In genomic region chr5:143254487-143255130, GRCm38 (mm10) we compare ENCODE assay signal across 7 mouse cellular contexts. TPM values are rescaled to one million over a fixed set of nuclear protein-coding genes. Genes with fewer than 3 reads are reported as not detected.
DNase-seq lines count a peak whose midpoint lies in the region; ATAC-seq and TF ChIP-seq lines count a peak whose summit lies in the region.

No protein-coding gene starts in this region.

- no peak for DNase-seq in lung, postnatal 0 days (ENCODE audit: low spot score)
- no peak for DNase-seq in lung, adult 18-20 months
- DNase-seq in cerebellum, postnatal 14 days: peak; percentile 62 to 63
- no peak for DNase-seq in thymus, adult 18-20 months
- no peak for DNase-seq in right cerebral cortex, adult 18-20 months

- no peak for ATAC-seq in lung, postnatal 0 days
- ATAC-seq in hindbrain, embryonic 12.5 days (ENCODE audit: low FRiP score): no peak
- ATAC-seq in neural tube, embryonic 14.5 days (ENCODE audit: low read depth): 0 out of 2 replicates have a peak, but pooled peaks have one; percentile 5

- no peak overlapping the region for H3K4me3 ChIP-seq in lung, postnatal 0 days (ENCODE audit: low read depth, low read length)
- H3K4me3 ChIP-seq in hindbrain, embryonic 12.5 days: peak overlapping the region; percentile 34
- no peak overlapping the region for H3K4me3 ChIP-seq in neural tube, embryonic 14.5 days (ENCODE audit: low read depth, low read length)

- peaks cover 8% of the 10 kb centered on the region; the same call in 1 of the 2 replicates for H3K4me1 ChIP-seq in lung, postnatal 0 days (ENCODE audit: insufficient read depth, low read depth, low read length)
- H3K4me1 ChIP-seq in hindbrain, embryonic 12.5 days: peaks cover 21% of the 10 kb centered on the region
- peaks cover 10% of the 10 kb centered on the region for H3K4me1 ChIP-seq in neural tube, embryonic 14.5 days (ENCODE audit: control insufficient read depth, insufficient read depth, low read length)

- H3K9me3 ChIP-seq in lung, postnatal 0 days (ENCODE audit: low read length): no peaks in the 10 kb centered on the region
- no peaks in the 10 kb centered on the region for H3K9me3 ChIP-seq in hindbrain, embryonic 12.5 days (replicated peaks)
- H3K9me3 ChIP-seq in neural tube, embryonic 14.5 days (ENCODE audit: control insufficient read depth, low read length): no peaks in the 10 kb centered on the region

- TF ChIP-seq EP300 in lung, postnatal 0 days (IDR thresholded peaks at IDR 0.05): no peak

- H3K27ac ChIP-seq in lung, postnatal 0 days (ENCODE audit: low read length): no peak overlapping the region
- no peak overlapping the region for H3K27ac ChIP-seq in hindbrain, embryonic 12.5 days
- no peak overlapping the region for H3K27ac ChIP-seq in neural tube, embryonic 14.5 days (ENCODE audit: low read depth, low read length)

- 20% methylated on average over 65 of the region's 66 CpGs for WGBS in lung, postnatal 0 days
- WGBS in hindbrain, embryonic 12.5 days: 7% methylated on average over 66 of the region's 66 CpGs
- 13% methylated on average over 66 of the region's 66 CpGs for WGBS in neural tube, embryonic 14.5 days

- no peaks in the 10 kb centered on the region; the same call in 1 of the 2 replicates for H3K36me3 ChIP-seq in lung, postnatal 0 days (ENCODE audit: insufficient read depth, low read length)
- peaks cover 78% of the 10 kb centered on the region for H3K36me3 ChIP-seq in hindbrain, embryonic 12.5 days
- peaks cover 39% of the 10 kb centered on the region for H3K36me3 ChIP-seq in neural tube, embryonic 14.5 days (ENCODE audit: control insufficient read depth, insufficient read depth, low read length)

- H3K4me2 ChIP-seq in lung, postnatal 0 days (replicated peaks; ENCODE audit: low read depth, low read length): peak overlapping the region; percentile 19; the same call in 1 of the 2 replicates
- H3K4me2 ChIP-seq in hindbrain, embryonic 12.5 days (replicated peaks): peak overlapping the region; percentile 62
- H3K4me2 ChIP-seq in neural tube, embryonic 14.5 days (ENCODE audit: low read depth, low read length): no peak overlapping the region

- no peak for TF ChIP-seq CTCF in lung, postnatal 0 days (IDR thresholded peaks at IDR 0.05)

- H3K27me3 ChIP-seq in lung, postnatal 0 days (replicated peaks; ENCODE audit: insufficient read depth, low read length): peaks cover 47% of the 10 kb centered on the region
- H3K27me3 ChIP-seq in hindbrain, embryonic 12.5 days: peaks cover 84% of the 10 kb centered on the region
- H3K27me3 ChIP-seq in neural tube, embryonic 14.5 days (ENCODE audit: control insufficient read depth, insufficient read depth, low read length): peaks cover 49% of the 10 kb centered on the region

- no peak overlapping the region for H3K9ac ChIP-seq in lung, postnatal 0 days (replicated peaks; ENCODE audit: low read depth)
- peak overlapping the region; percentile 35; the same call in 1 of the 2 replicates for H3K9ac ChIP-seq in hindbrain, embryonic 12.5 days
- H3K9ac ChIP-seq in neural tube, embryonic 14.5 days (replicated peaks; ENCODE audit: low read depth, low read length): no peak overlapping the region

RNA-seq across cellular contexts. Expression of gene Zfp316, which starts 15.2 kb away (rescaled TPM):
- polyA plus RNA-seq in lung, postnatal 0 days (2015; fragmentation: Nextera tagmentation; extraction: Ambion mirVana): 1.4 and 1.6 TPM in 2 replicates
- polyA plus RNA-seq in hindbrain, embryonic 12.5 days (2016; fragmentation: Nextera tagmentation; extraction: Ambion mirVana): 16.9 and 18.6 TPM in 2 replicates
- polyA plus RNA-seq in neural tube, embryonic 14.5 days (2014; fragmentation: Nextera tagmentation; extraction: Ambion mirVana): 5.2 and 7.0 TPM in 2 replicates

RNA-seq across cellular contexts. Expression of gene Zfp12, which starts 19.6 kb away (rescaled TPM):
- polyA plus RNA-seq in lung, postnatal 0 days (2015; fragmentation: Nextera tagmentation; extraction: Ambion mirVana): 6.7 and 7.5 TPM in 2 replicates
- polyA plus RNA-seq in hindbrain, embryonic 12.5 days (2016; fragmentation: Nextera tagmentation; extraction: Ambion mirVana): 25.7 and 28.3 TPM in 2 replicates
- 24.0 and 31.0 TPM in 2 replicates for polyA plus RNA-seq in neural tube, embryonic 14.5 days (2014; fragmentation: Nextera tagmentation; extraction: Ambion mirVana)

RNA-seq across cellular contexts. Expression of gene Spdye4a, which starts 27.9 kb away (rescaled TPM):
- polyA plus RNA-seq in lung, postnatal 0 days (2015; fragmentation: Nextera tagmentation; extraction: Ambion mirVana): not detected in 2 replicates
- not detected in 2 replicates for polyA plus RNA-seq in hindbrain, embryonic 12.5 days (2016; fragmentation: Nextera tagmentation; extraction: Ambion mirVana)
- 0.15 TPM in 1 of 2 replicates, not detected in the other for polyA plus RNA-seq in neural tube, embryonic 14.5 days (2014; fragmentation: Nextera tagmentation; extraction: Ambion mirVana)

RNA-seq across cellular contexts. Expression of gene Zfp853, which starts 38.8 kb away (rescaled TPM):
- polyA plus RNA-seq in lung, postnatal 0 days (2015; fragmentation: Nextera tagmentation; extraction: Ambion mirVana): 0.08 TPM in 1 of 2 replicates, not detected in the other
- not detected in 2 replicates for polyA plus RNA-seq in hindbrain, embryonic 12.5 days (2016; fragmentation: Nextera tagmentation; extraction: Ambion mirVana)
- 0.17 and 0.29 TPM in 2 replicates for polyA plus RNA-seq in neural tube, embryonic 14.5 days (2014; fragmentation: Nextera tagmentation; extraction: Ambion mirVana)

Comparison
In these comparisons a context has a peak if more than half of its experiments do, and no peak if none do; other contexts are left out.
1. DNase-seq: peak in cerebellum, postnatal 14 days (2 of 2); none in lung, postnatal 0 days (single experiment), lung, adult 18-20 months (0 of 2), thymus, adult 18-20 months (0 of 2) and right cerebral cortex, adult 18-20 months (single experiment).